ENCODE assay signal across 34 mouse cellular contexts in the genomic region with DNA sequence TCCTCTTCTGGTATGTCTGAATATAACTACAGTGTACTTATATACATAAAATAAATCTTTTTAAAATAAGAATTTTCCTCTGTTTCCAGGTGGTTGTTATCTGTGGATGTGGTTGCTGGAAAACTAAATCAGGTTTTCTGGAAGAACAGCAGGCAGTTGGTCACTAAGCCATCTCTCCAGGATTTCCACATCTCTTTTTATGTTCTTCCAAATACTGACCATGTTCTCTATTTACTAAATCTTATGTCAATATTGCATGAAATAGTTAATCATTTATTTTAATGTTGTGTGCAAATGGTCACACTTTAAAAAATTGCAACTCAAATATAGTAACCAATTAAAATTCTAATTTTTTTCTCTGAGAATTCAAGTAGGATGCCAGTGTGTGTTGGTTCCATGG. TPM values are rescaled to one million over a fixed set of nuclear protein-coding genes. Genes with fewer than 3 reads are reported as not detected.
"Had no signal": no experiment of that assay in that cellular context is flagged by ENCODE, and none has a peak within 500 bp of the region (broad histone marks: within the 10 kb centered on the region; RNA-seq: fewer than 3 reads in every experiment).

No protein-coding gene starts in this region.

- H3K27ac ChIP-seq: embryonic facial prominence, embryonic 10.5 days; embryonic facial prominence, embryonic 12.5 days; embryonic facial prominence, embryonic 13.5 days; embryonic facial prominence, embryonic 15.5 days; forebrain, embryonic 10.5 days; forebrain, embryonic 12.5 days; forebrain, embryonic 13.5 days; forebrain, embryonic 15.5 days; gastrocnemius, adult 2 months; heart, adult 2 months had no signal

- DNase-seq: cerebellum, adult 8-10 months; cerebellum, adult 9-10 months; cerebellum, adult 9-11 months; cerebellum, postnatal 10 days; cerebellum, postnatal 14 days; cerebellum, postnatal 25 days; cerebellum, postnatal 36 days; embryo, embryonic 11 days; forebrain, postnatal 0 days; gastrocnemius, adult 2 months; gastrocnemius, postnatal 10 days; gastrocnemius, postnatal 14 days; gastrocnemius, postnatal 25 days; gastrocnemius, postnatal 36 days; heart, adult 18-20 months; heart, adult 2 months had no signal

- H3K36me3 ChIP-seq: embryonic facial prominence, embryonic 10.5 days; embryonic facial prominence, embryonic 12.5 days; embryonic facial prominence, embryonic 13.5 days; embryonic facial prominence, embryonic 15.5 days; forebrain, embryonic 10.5 days; forebrain, embryonic 12.5 days; forebrain, embryonic 15.5 days had no signal

- H3K4me3 ChIP-seq: embryonic facial prominence, embryonic 10.5 days; embryonic facial prominence, embryonic 12.5 days; embryonic facial prominence, embryonic 13.5 days; embryonic facial prominence, embryonic 15.5 days; erythroblast, embryonic 14.5 days; forebrain, embryonic 10.5 days; forebrain, embryonic 12.5 days; forebrain, embryonic 13.5 days; forebrain, embryonic 15.5 days; gastrocnemius, adult 2 months; heart, adult 2 months had no signal

- H3K9me3 ChIP-seq: embryonic facial prominence, embryonic 10.5 days; embryonic facial prominence, embryonic 12.5 days; embryonic facial prominence, embryonic 13.5 days; embryonic facial prominence, embryonic 15.5 days; forebrain, embryonic 10.5 days; forebrain, embryonic 12.5 days; forebrain, embryonic 13.5 days; forebrain, embryonic 15.5 days had no signal

- ATAC-seq: forebrain, embryonic 13.5 days; forebrain, embryonic 14.5 days; forebrain, embryonic 15.5 days; forebrain, embryonic 16.5 days; forebrain, postnatal 0 days had no signal

- H3K4me1 ChIP-seq: embryonic facial prominence, embryonic 10.5 days; embryonic facial prominence, embryonic 12.5 days; embryonic facial prominence, embryonic 13.5 days; embryonic facial prominence, embryonic 15.5 days; forebrain, embryonic 10.5 days; forebrain, embryonic 12.5 days; forebrain, embryonic 13.5 days; forebrain, embryonic 15.5 days had no signal

- H3K4me2 ChIP-seq: embryonic facial prominence, embryonic 12.5 days; embryonic facial prominence, embryonic 13.5 days; embryonic facial prominence, embryonic 15.5 days; forebrain, embryonic 12.5 days; forebrain, embryonic 13.5 days; forebrain, embryonic 15.5 days had no signal

- H3K27me3 ChIP-seq: embryonic facial prominence, embryonic 12.5 days; embryonic facial prominence, embryonic 13.5 days; embryonic facial prominence, embryonic 15.5 days; forebrain, embryonic 12.5 days; forebrain, embryonic 13.5 days; forebrain, embryonic 15.5 days had no signal

- H3K9ac ChIP-seq: embryonic facial prominence, embryonic 12.5 days; embryonic facial prominence, embryonic 13.5 days; embryonic facial prominence, embryonic 15.5 days; forebrain, embryonic 12.5 days; forebrain, embryonic 13.5 days; forebrain, embryonic 15.5 days; forebrain, postnatal 0 days had no signal

RNA-seq across cellular contexts. Expression of gene Ces1c, which starts 16.2 kb away (rescaled TPM):
- total RNA-seq: common myeloid progenitor, adult 5-6 weeks; forebrain, postnatal 0 days; gastrocnemius, adult 2 months; gastrocnemius, postnatal 14 days; gastrocnemius, postnatal 25 days; granulocyte monocyte progenitor cell, adult 5-6 weeks; heart, adult 18-20 months; heart, adult 2 months had no signal
- polyA plus RNA-seq: cortical plate, adult 2 months; embryonic facial prominence, embryonic 10.5 days; embryonic facial prominence, embryonic 11.5 days; embryonic facial prominence, embryonic 12.5 days; embryonic facial prominence, embryonic 13.5 days; embryonic facial prominence, embryonic 14.5 days; embryonic facial prominence, embryonic 15.5 days; erythroblast, embryonic 14.5 days; forebrain, embryonic 10.5 days; forebrain, embryonic 11.5 days; forebrain, embryonic 12.5 days; forebrain, embryonic 13.5 days; forebrain, embryonic 14.5 days; forebrain, embryonic 15.5 days; forebrain, embryonic 16.5 days; forebrain, postnatal 0 days; gonadal fat pad, adult 2 months; heart, adult 2 months had no signal

RNA-seq across cellular contexts. Expression of gene Ces1d, which starts 50.3 kb away (rescaled TPM):
- total RNA-seq: common myeloid progenitor, adult 5-6 weeks; forebrain, postnatal 0 days had no signal
- polyA plus RNA-seq: erythroblast, embryonic 14.5 days; forebrain, embryonic 14.5 days; forebrain, embryonic 15.5 days had no signal
